Mouse (Mus musculus) hindbrain, embryonic 11.5 days (tissue): ENCODE data around the gene Jsrp1. TPM values are rescaled to one million over a fixed set of nuclear protein-coding genes. Genes with fewer than 3 reads are reported as not detected.

ENCODE experiments used
- ATAC-seq: fragments of 200-750 bp; cut with Nextera tagmentation; 2 replicates; pipeline ENCODE4 v1.8.0; 2017; ENCODE audit warnings: mild to moderate bottlenecking, moderate TSS enrichment, moderate library complexity; ENCODE audit not compliant: low FRiP score
- DNase-seq: peaks from one replicate; pipeline ENCODE4 v3.0.0-alpha.2; 2015; ENCODE audit warnings: low spot score
- H3K27ac ChIP-seq: fragments of 300-500 bp; sonication (generic); 2 replicates; pipeline ENCODE4 v1.5.1; 2014; ENCODE audit warnings: mild to moderate bottlenecking, low read depth, low read length
- H3K27me3 ChIP-seq: fragments of 300-500 bp; sonication (generic); 2 replicates; pipeline ENCODE4 v1.6.1; 2014; ENCODE audit warnings: mild to moderate bottlenecking, low read length, moderate library complexity, mixed read lengths; ENCODE audit not compliant: control insufficient read depth, insufficient read depth
- H3K36me3 ChIP-seq: fragments of 300-500 bp; sonication (generic); 2 replicates; pipeline ENCODE4 v1.6.1; 2014; ENCODE audit warnings: mild to moderate bottlenecking, low read length, moderate library complexity, mixed read lengths; ENCODE audit not compliant: control insufficient read depth, insufficient read depth
- H3K4me1 ChIP-seq: fragments of 300-500 bp; sonication (generic); replicated peaks from 2 replicates; pipeline ENCODE4 v1.6.1; 2014; ENCODE audit warnings: low read length, mixed read lengths; ENCODE audit not compliant: control insufficient read depth, insufficient read depth
- H3K4me2 ChIP-seq: fragments of 300-500 bp; sonication (generic); replicated peaks from 2 replicates; pipeline ENCODE4 v1.6.1; 2014; ENCODE audit warnings: mild to moderate bottlenecking, low read depth, low read length
- H3K4me3 ChIP-seq: fragments of 300-500 bp; sonication (generic); 2 replicates; pipeline ENCODE4 v1.5.1; 2014; ENCODE audit warnings: low read depth, low read length
- H3K9ac ChIP-seq: fragments of 300-500 bp; sonication (generic); 2 replicates; pipeline ENCODE4 v1.6.1; 2014; ENCODE audit warnings: low read depth, low read length
- H3K9me3 ChIP-seq: fragments of 300-500 bp; sonication (generic); 2 replicates; pipeline ENCODE4 v1.6.1; 2016; ENCODE audit warnings: low read length; ENCODE audit not compliant: control insufficient read depth
- WGBS: fragments of 180-500 bp; shearing (Covaris S2); extraction: QIAGEN DNeasy Blood & Tissue Kit; methylation state at CpG from one replicate; pipeline ENCODE4 v1.1.7; 2014; 5-methylcytosine and 5-hydroxymethylcytosine counted together
- microRNA counts: library from miRNA; unstranded; fragments of <30 nt; microRNA quantifications from one replicate; lab custom pipeline; 2015
- polyA plus RNA-seq: library from polyadenylated mRNA; unstranded; fragments of >200 nt; fragmentation: Nextera tagmentation; extraction: Ambion mirVana; gene quantifications from 2 replicates; pipeline ENCODE4 v1.2.1, GENCODE M21; 2014

Jsrp1 gene
- polyA plus RNA-seq, 1 experiment from 2014 or later, result 0.36 TPM

- Histone ChIP-seq H3K27me3 (no peaks in the 10 kb centered on the region), H3K4me1 (no peaks in the 10 kb centered on the region), H3K4me3 (no peak overlapping the region), H3K9me3 (no peaks in the 10 kb centered on the region), H3K9ac (no peak overlapping the region), H3K27ac (no peak overlapping the region), H3K36me3 (0 out of 2 replicates have a peak, but pooled peaks cover 6% of the 10 kb centered on the region), H3K4me2 (no peak overlapping the region)
- 75% methylated on average over 10 of the region's 10 CpGs for WGBS
- ATAC-seq (no peak), DNase-seq (no peak)
These were observed 47.0 kb downstream of the Jsrp1 start for GRCm38 (mm10) chr10:80766161-80766815.

GRCm38 (mm10) chr10:80765746-80766145 lies 47.6 kb downstream of the Jsrp1 start:
- no peaks in the 10 kb centered on the region for H3K27me3 ChIP-seq
- no peak overlapping the region for H3K9ac ChIP-seq
- no peaks in the 10 kb centered on the region for H3K9me3 ChIP-seq
- 0 out of 2 replicates have a peak, but pooled peaks cover 3% of the 10 kb centered on the region for H3K36me3 ChIP-seq
- no peak overlapping the region for H3K4me3 ChIP-seq
- DNase-seq, result no peak
- WGBS, result 83% methylated on average over 2 of the region's 2 CpGs
- no peaks in the 10 kb centered on the region for H3K4me1 ChIP-seq
- H3K27ac ChIP-seq, result no peak overlapping the region
- H3K4me2 ChIP-seq, result no peak overlapping the region
- no peak for ATAC-seq

- 100% methylated on average over 2 of the region's 2 CpGs for WGBS
- H3K9ac ChIP-seq, result no peak overlapping the region
- no peaks in the 10 kb centered on the region for H3K4me1 ChIP-seq
- no peak for ATAC-seq
- no peaks in the 10 kb centered on the region for H3K9me3 ChIP-seq
- H3K27me3 ChIP-seq, result no peaks in the 10 kb centered on the region
- no peak overlapping the region for H3K4me2 ChIP-seq
- H3K27ac ChIP-seq, result no peak overlapping the region
- H3K4me3 ChIP-seq, result no peak overlapping the region
- DNase-seq, result no peak
- H3K36me3 ChIP-seq, result no peaks in the 10 kb centered on the region
These were observed 49.8 kb downstream of the Jsrp1 start for GRCm38 (mm10) chr10:80763502-80763901.

GRCm38 (mm10) chr10:80761821-80762220 lies 51.5 kb downstream of the Jsrp1 start:
- no peaks in the 10 kb centered on the region for H3K9me3 ChIP-seq
- ATAC-seq, result no peak
- WGBS, result 71% methylated on average over 3 of the region's 3 CpGs

DNA sequence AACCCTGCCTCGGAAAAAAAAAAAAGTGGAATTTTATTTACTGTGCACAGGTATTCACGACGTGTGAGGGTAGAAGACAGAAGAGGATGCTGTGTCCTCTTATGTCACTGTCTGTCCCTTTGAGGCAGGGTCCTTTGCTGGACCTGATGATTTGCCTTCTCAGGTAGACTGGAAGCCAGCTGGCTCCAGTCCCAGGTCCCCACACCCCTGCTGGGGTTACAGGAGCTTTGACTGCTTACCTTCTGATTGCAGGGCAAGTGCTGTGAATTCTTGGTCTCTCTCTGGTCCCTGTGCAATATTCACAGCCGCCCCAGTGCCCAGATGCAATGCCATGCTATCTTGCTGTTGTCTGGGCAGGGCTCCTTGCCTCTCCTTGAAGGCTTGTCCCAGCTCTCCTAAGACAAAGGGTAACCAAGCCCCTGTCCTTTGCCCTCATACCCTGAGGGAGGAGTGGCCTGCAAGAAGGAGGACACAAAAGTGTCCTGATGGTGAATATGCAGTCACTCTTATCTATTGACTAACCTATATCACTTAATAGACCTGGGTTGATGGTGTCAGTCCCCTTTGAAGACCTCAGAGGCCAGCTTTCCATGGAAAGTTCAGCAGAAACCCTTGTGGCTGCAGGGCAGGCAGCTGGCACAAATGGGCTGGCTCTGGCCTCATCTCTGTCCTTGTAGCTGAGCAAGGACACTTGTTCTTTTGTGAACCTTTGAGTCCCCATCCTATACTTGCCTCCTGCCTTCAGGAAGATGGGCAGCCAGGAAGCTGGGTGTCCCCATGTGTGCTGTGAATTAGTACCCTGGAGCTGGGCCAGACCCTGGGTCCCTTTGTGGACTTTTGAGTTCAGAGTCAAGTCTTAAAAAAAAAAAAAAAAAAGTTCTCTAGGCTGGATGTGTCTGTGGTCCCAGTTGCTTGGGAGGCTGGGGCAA lies 52.4 kb downstream of the Jsrp1 start:
- no peak for DNase-seq
- no peaks in the 10 kb centered on the region for H3K9me3 ChIP-seq
- no peaks in the 10 kb centered on the region for H3K27me3 ChIP-seq
- H3K9ac ChIP-seq, result no peak overlapping the region
- no peak overlapping the region for H3K4me2 ChIP-seq
- H3K27ac ChIP-seq, result no peak overlapping the region
- peaks cover 11% of the 10 kb centered on the region; the same call in 1 of the 2 replicates for H3K4me1 ChIP-seq
- H3K36me3 ChIP-seq, result no peaks in the 10 kb centered on the region
- no peak overlapping the region for H3K4me3 ChIP-seq
- ATAC-seq, result no peak
- WGBS, result 88% methylated on average over 4 of the region's 4 CpGs

More at GRCm38 (mm10) chr10:80761821-80762220, 51.5 kb downstream of the Jsrp1 start:
- no peak overlapping the region for H3K27ac ChIP-seq
- no peak overlapping the region for H3K4me2 ChIP-seq
- no peak overlapping the region for H3K9ac ChIP-seq
- no peaks in the 10 kb centered on the region for H3K36me3 ChIP-seq
- peaks cover 6% of the 10 kb centered on the region; the same call in 1 of the 2 replicates for H3K4me1 ChIP-seq
- H3K4me3 ChIP-seq, result no peak overlapping the region
- DNase-seq, result no peak
- H3K27me3 ChIP-seq, result no peaks in the 10 kb centered on the region

DNA sequence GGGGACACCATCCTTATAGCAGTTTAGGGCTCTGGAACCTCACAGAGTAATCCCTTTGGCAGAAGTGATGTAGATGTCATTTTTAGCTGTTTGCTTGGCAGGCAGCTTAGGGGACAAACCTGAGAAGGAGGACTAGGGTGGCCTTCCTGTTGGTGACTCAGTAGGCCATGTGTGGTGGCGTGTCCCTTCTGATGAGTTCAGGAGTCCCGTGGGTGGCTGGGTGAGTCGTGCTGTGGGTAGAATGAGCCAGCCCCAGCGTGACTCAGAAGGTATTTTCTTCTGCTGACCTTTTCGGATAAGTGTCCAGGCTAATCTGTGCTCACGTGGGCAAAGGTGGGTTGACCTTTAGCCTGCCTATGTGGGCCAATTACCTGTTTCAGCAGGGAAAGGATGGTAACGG lies 54.6 kb downstream of the Jsrp1 start:
- no peak overlapping the region for H3K9ac ChIP-seq
- H3K36me3 ChIP-seq, result no peaks in the 10 kb centered on the region
- ATAC-seq, result no peak
- H3K9me3 ChIP-seq, result no peaks in the 10 kb centered on the region
- H3K27me3 ChIP-seq, result no peaks in the 10 kb centered on the region
- WGBS, result 91% methylated on average over 7 of the region's 7 CpGs
- no peak overlapping the region for H3K4me3 ChIP-seq
- H3K4me2 ChIP-seq, result no peak overlapping the region
- H3K4me1 ChIP-seq, result peaks cover 11% of the 10 kb centered on the region; the same call in 1 of the 2 replicates
- no peak overlapping the region for H3K27ac ChIP-seq
- no peak for DNase-seq

MicroRNAs within 50 kb of the gene (microRNA counts, 519-probe panel; counts per million panel counts)
- not detected for microRNA mmu-miR-1982 (lab: Ali Mortazavi, UCI)

Other genes starting within 250 kb of the Jsrp1 start
- gene Klf16, start 236.2 kb downstream of the Jsrp1 start, polyA plus RNA-seq, result 3.9 and 4.2 TPM in 2 replicates
- gene Abhd17a, start 223.2 kb downstream of the Jsrp1 start, polyA plus RNA-seq, result 98.8 and 108 TPM in 2 replicates
- gene Scamp4, start 210.6 kb downstream of the Jsrp1 start, polyA plus RNA-seq, result 64.1 and 68.7 TPM in 2 replicates
- 5.8 and 7.4 TPM in 2 replicates for gene Adat3, start 210.6 kb downstream of the Jsrp1 start, polyA plus RNA-seq
- gene Gm49322, start 207.5 kb downstream of the Jsrp1 start, polyA plus RNA-seq, result 1.5 and 1.7 TPM in 2 replicates
- 71.1 and 85.6 TPM in 2 replicates for gene Csnk1g2, start 190.7 kb downstream of the Jsrp1 start, polyA plus RNA-seq
- gene Btbd2, start 156.4 kb downstream of the Jsrp1 start, polyA plus RNA-seq, result 36.2 and 47.2 TPM in 2 replicates
- gene Mknk2, start 135.4 kb downstream of the Jsrp1 start, polyA plus RNA-seq, result 47.0 and 48.4 TPM in 2 replicates
- 54.4 and 55.6 TPM in 2 replicates for gene Mob3a, start 111.5 kb downstream of the Jsrp1 start, polyA plus RNA-seq
- gene Izumo4, start 111.3 kb downstream of the Jsrp1 start, polyA plus RNA-seq, result 10.3 and 11.4 TPM in 2 replicates
- gene Ap3d1, start 71.2 kb downstream of the Jsrp1 start, polyA plus RNA-seq, result 68.5 and 85.1 TPM in 2 replicates
- 18.3 and 25.1 TPM in 2 replicates for gene Dot1l, start 58.3 kb downstream of the Jsrp1 start, polyA plus RNA-seq
- 83.4 and 84.4 TPM in 2 replicates for gene Sf3a2, start 15.3 kb downstream of the Jsrp1 start, polyA plus RNA-seq
- 142 and 150 TPM in 2 replicates for gene Plekhj1, start 14.9 kb downstream of the Jsrp1 start, polyA plus RNA-seq
- gene Amh, start 8.3 kb downstream of the Jsrp1 start, polyA plus RNA-seq, result not detected in 2 replicates
- 1,755 and 1,772 TPM in 2 replicates for gene Oaz1, start 13.2 kb upstream of the Jsrp1 start, polyA plus RNA-seq
- gene Lingo3, start 30.5 kb upstream of the Jsrp1 start, polyA plus RNA-seq, result 0.24 and 0.29 TPM in 2 replicates
- gene Lsm7, start 41.7 kb upstream of the Jsrp1 start, polyA plus RNA-seq, result 260 and 271 TPM in 2 replicates
- gene Sppl2b, start 41.8 kb upstream of the Jsrp1 start, polyA plus RNA-seq, result 25.1 and 25.4 TPM in 2 replicates
- gene Tmprss9, start 58.4 kb upstream of the Jsrp1 start, polyA plus RNA-seq, result 0.05 and 0.06 TPM in 2 replicates
- 328 and 353 TPM in 2 replicates for gene Timm13, start 87.5 kb upstream of the Jsrp1 start, polyA plus RNA-seq
- gene Lmnb2, start 104.7 kb upstream of the Jsrp1 start, polyA plus RNA-seq, result 14.6 and 19.0 TPM in 2 replicates
- 13.8 and 14.6 TPM in 2 replicates for gene Gadd45b, start 116.6 kb upstream of the Jsrp1 start, polyA plus RNA-seq
- 6.6 and 7.2 TPM in 2 replicates for gene Gng7, start 201.4 kb upstream of the Jsrp1 start, polyA plus RNA-seq
- 3.4 and 5.8 TPM in 2 replicates for gene Diras1, start 212.2 kb upstream of the Jsrp1 start, polyA plus RNA-seq
- gene Slc39a3, start 223.9 kb upstream of the Jsrp1 start, polyA plus RNA-seq, result 9.2 and 11.0 TPM in 2 replicates
- 200 and 210 TPM in 2 replicates for gene Sgta, start 246.7 kb upstream of the Jsrp1 start, polyA plus RNA-seq